Mouse (Mus musculus): ENCODE data around the gene Nr1h4. TPM values are rescaled to one million over a fixed set of nuclear protein-coding genes. Genes with fewer than 3 reads are reported as not detected.

Nr1h4 gene
- polyA plus RNA-seq, 1 experiment from 2014 or later = not detected

GRCm38 (mm10) chr10:89453794-89454193 lies 79.6 kb downstream of the Nr1h4 start:
- Histone ChIP-seq H3K36me3 (ENCODE audit: control insufficient read depth, insufficient read depth, low read length) (no peaks in the 10 kb centered on the region), H3K4me1 (ENCODE audit: control insufficient read depth, insufficient read depth, low read length) (no peaks in the 10 kb centered on the region; the same call in 1 of the 2 replicates), H3K4me2 (ENCODE audit: low read length) (no peak overlapping the region), H3K9me3 (replicated peaks; ENCODE audit: control insufficient read depth, low read length, poor library complexity, severe bottlenecking) (no peaks in the 10 kb centered on the region), H3K4me3 (ENCODE audit: low read depth, low read length) (no peak overlapping the region), H3K27me3 (ENCODE audit: control insufficient read depth, insufficient read depth, low read depth, low read length) (no peaks in the 10 kb centered on the region; the same call in 1 of the 2 replicates), H3K27ac (ENCODE audit: low read length) (no peak overlapping the region), H3K9ac (ENCODE audit: low read depth, low read length) (no peak overlapping the region)
- ATAC-seq = no peak
- WGBS = 88% methylated on average over 3 of the region's 3 CpGs

GRCm38 (mm10) chr10:89453068-89453641 lies 80.2 kb downstream of the Nr1h4 start:
- 83% methylated on average over 15 of the region's 15 CpGs for WGBS
- Histone ChIP-seq H3K9ac (ENCODE audit: low read depth, low read length) (no peak overlapping the region), H3K27me3 (ENCODE audit: control insufficient read depth, insufficient read depth, low read depth, low read length) (no peaks in the 10 kb centered on the region), H3K27ac (ENCODE audit: low read length) (no peak overlapping the region), H3K4me2 (ENCODE audit: low read length) (no peak overlapping the region), H3K4me3 (ENCODE audit: low read depth, low read length) (no peak overlapping the region), H3K36me3 (ENCODE audit: control insufficient read depth, insufficient read depth, low read length) (no peaks in the 10 kb centered on the region), H3K9me3 (replicated peaks; ENCODE audit: control insufficient read depth, low read length, poor library complexity, severe bottlenecking) (no peaks in the 10 kb centered on the region), H3K4me1 (ENCODE audit: control insufficient read depth, insufficient read depth, low read length) (no peaks in the 10 kb centered on the region; the same call in 1 of the 2 replicates)
- ATAC-seq = no peak

GRCm38 (mm10) chr10:89450411-89450810 lies 83.0 kb downstream of the Nr1h4 start:
- no peaks in the 10 kb centered on the region for H3K36me3 ChIP-seq (ENCODE audit: control insufficient read depth, insufficient read depth, low read length)
- H3K9ac ChIP-seq (ENCODE audit: low read depth, low read length) = no peak overlapping the region
- no peaks in the 10 kb centered on the region for H3K27me3 ChIP-seq (ENCODE audit: control insufficient read depth, insufficient read depth, low read depth, low read length)
- no peak for ATAC-seq
- no peaks in the 10 kb centered on the region for H3K9me3 ChIP-seq (replicated peaks; ENCODE audit: control insufficient read depth, low read length, poor library complexity, severe bottlenecking)
- no peak overlapping the region for H3K4me3 ChIP-seq (ENCODE audit: low read depth, low read length)
- H3K27ac ChIP-seq (ENCODE audit: low read length) = no peak overlapping the region
- H3K4me2 ChIP-seq (ENCODE audit: low read length) = no peak overlapping the region
- H3K4me1 ChIP-seq (ENCODE audit: control insufficient read depth, insufficient read depth, low read length) = no peaks in the 10 kb centered on the region; the same call in 1 of the 2 replicates
- WGBS = 77% methylated on average over 10 of the region's 10 CpGs

GRCm38 (mm10) chr10:89444381-89444780 lies 89.0 kb downstream of the Nr1h4 start:
- Histone ChIP-seq H3K4me3 (ENCODE audit: low read depth, low read length) (peak overlapping the region; percentile 72), H3K4me2 (ENCODE audit: low read length) (peak overlapping the region; percentile 99), H3K27ac (ENCODE audit: low read length) (no peak overlapping the region), H3K9ac (ENCODE audit: low read depth, low read length) (no peak overlapping the region), H3K9me3 (replicated peaks; ENCODE audit: control insufficient read depth, low read length, poor library complexity, severe bottlenecking) (no peaks in the 10 kb centered on the region), H3K27me3 (ENCODE audit: control insufficient read depth, insufficient read depth, low read depth, low read length) (peaks cover 9% of the 10 kb centered on the region), H3K4me1 (ENCODE audit: control insufficient read depth, insufficient read depth, low read length) (peaks cover 8% of the 10 kb centered on the region), H3K36me3 (ENCODE audit: control insufficient read depth, insufficient read depth, low read length) (no peaks in the 10 kb centered on the region)
- 27% methylated on average over 3 of the region's 3 CpGs for WGBS
- no peak for ATAC-seq

GRCm38 (mm10) chr10:89443623-89444151 lies 89.7 kb downstream of the Nr1h4 start, which contains the start of gene Gas2l3:
Gas2l3 (minus strand) TSS chr10:89443967.
- Histone ChIP-seq H3K9ac (ENCODE audit: low read depth, low read length) (peak within 1 kb of the TSS; percentile 67), H3K36me3 (ENCODE audit: control insufficient read depth, insufficient read depth, low read length) (no peaks in the 10 kb centered on the region), H3K9me3 (replicated peaks; ENCODE audit: control insufficient read depth, low read length, poor library complexity, severe bottlenecking) (no peaks in the 10 kb centered on the region), H3K27ac (ENCODE audit: low read length) (0 out of 2 replicates have a peak within 1 kb of the TSS, but pooled peaks have one; percentile 24), H3K27me3 (ENCODE audit: control insufficient read depth, insufficient read depth, low read depth, low read length) (peaks cover 12% of the 10 kb centered on the region), H3K4me3 (ENCODE audit: low read depth, low read length) (peak within 1 kb of the TSS; percentile 72), H3K4me1 (ENCODE audit: control insufficient read depth, insufficient read depth, low read length) (peaks cover 8% of the 10 kb centered on the region), H3K4me2 (ENCODE audit: low read length) (peak within 1 kb of the TSS; percentile 99)
- peak; percentile 98 for ATAC-seq
- WGBS = under 1% methylated on average over 39 of the region's 39 CpGs

GRCm38 (mm10) chr10:89443115-89443622 lies 90.2 kb downstream of the Nr1h4 start:
- ATAC-seq = peak; percentile 54
- peak overlapping the region; percentile 67 for H3K9ac ChIP-seq (ENCODE audit: low read depth, low read length)
- H3K4me2 ChIP-seq (ENCODE audit: low read length) = peak overlapping the region; percentile 99
- 0 out of 2 replicates have a peak overlapping the region, but pooled peaks have one; percentile 24 for H3K27ac ChIP-seq (ENCODE audit: low read length)
- H3K4me1 ChIP-seq (ENCODE audit: control insufficient read depth, insufficient read depth, low read length) = peaks cover 8% of the 10 kb centered on the region
- no peaks in the 10 kb centered on the region for H3K9me3 ChIP-seq (replicated peaks; ENCODE audit: control insufficient read depth, low read length, poor library complexity, severe bottlenecking)
- whole genome bisulfite sequencing = 1% methylated on average over 17 of the region's 17 CpGs
- H3K4me3 ChIP-seq (ENCODE audit: low read depth, low read length) = peak overlapping the region; percentile 72
- no peaks in the 10 kb centered on the region for H3K36me3 ChIP-seq (ENCODE audit: control insufficient read depth, insufficient read depth, low read length)
- peaks cover 12% of the 10 kb centered on the region for H3K27me3 ChIP-seq (ENCODE audit: control insufficient read depth, insufficient read depth, low read depth, low read length)

GRCm38 (mm10) chr10:89442640-89443039 lies 90.7 kb downstream of the Nr1h4 start:
- H3K4me1 ChIP-seq (ENCODE audit: control insufficient read depth, insufficient read depth, low read length) = peaks cover 8% of the 10 kb centered on the region
- 19% methylated on average over 4 of the region's 4 CpGs for WGBS
- ATAC-seq = no peak
- peaks cover 12% of the 10 kb centered on the region for H3K27me3 ChIP-seq (ENCODE audit: control insufficient read depth, insufficient read depth, low read depth, low read length)
- no peaks in the 10 kb centered on the region for H3K36me3 ChIP-seq (ENCODE audit: control insufficient read depth, insufficient read depth, low read length)
- peak overlapping the region; percentile 99 for H3K4me2 ChIP-seq (ENCODE audit: low read length)
- no peak overlapping the region for H3K27ac ChIP-seq (ENCODE audit: low read length)
- H3K4me3 ChIP-seq (ENCODE audit: low read depth, low read length) = peak overlapping the region; percentile 72
- peak overlapping the region; percentile 67; the same call in 1 of the 2 replicates for H3K9ac ChIP-seq (ENCODE audit: low read depth, low read length)
- no peaks in the 10 kb centered on the region for H3K9me3 ChIP-seq (replicated peaks; ENCODE audit: control insufficient read depth, low read length, poor library complexity, severe bottlenecking)

GRCm38 (mm10) chr10:89441961-89442360 lies 91.4 kb downstream of the Nr1h4 start:
- H3K9me3 ChIP-seq (replicated peaks; ENCODE audit: control insufficient read depth, low read length, poor library complexity, severe bottlenecking) = no peaks in the 10 kb centered on the region
- H3K36me3 ChIP-seq (ENCODE audit: control insufficient read depth, insufficient read depth, low read length) = no peaks in the 10 kb centered on the region
- ATAC-seq = no peak
- no peak overlapping the region for H3K4me2 ChIP-seq (ENCODE audit: low read length)
- 100% methylated on average over 3 of the region's 3 CpGs for WGBS
- no peak overlapping the region for H3K4me3 ChIP-seq (ENCODE audit: low read depth, low read length)
- no peak overlapping the region for H3K9ac ChIP-seq (ENCODE audit: low read depth, low read length)
- peaks cover 8% of the 10 kb centered on the region for H3K4me1 ChIP-seq (ENCODE audit: control insufficient read depth, insufficient read depth, low read length)
- peaks cover 14% of the 10 kb centered on the region for H3K27me3 ChIP-seq (ENCODE audit: control insufficient read depth, insufficient read depth, low read depth, low read length)
- no peak overlapping the region for H3K27ac ChIP-seq (ENCODE audit: low read length)

- H3K9me3 ChIP-seq (replicated peaks; ENCODE audit: control insufficient read depth, low read length, poor library complexity, severe bottlenecking) = no peaks in the 10 kb centered on the region
- no peak overlapping the region for H3K4me2 ChIP-seq (ENCODE audit: low read length)
- H3K9ac ChIP-seq (ENCODE audit: low read depth, low read length) = no peak overlapping the region
- H3K36me3 ChIP-seq (ENCODE audit: control insufficient read depth, insufficient read depth, low read length) = no peaks in the 10 kb centered on the region
- no peak overlapping the region for H3K27ac ChIP-seq (ENCODE audit: low read length)
- peaks cover 14% of the 10 kb centered on the region for H3K27me3 ChIP-seq (ENCODE audit: control insufficient read depth, insufficient read depth, low read depth, low read length)
- H3K4me3 ChIP-seq (ENCODE audit: low read depth, low read length) = no peak overlapping the region
- H3K4me1 ChIP-seq (ENCODE audit: control insufficient read depth, insufficient read depth, low read length) = peaks cover 13% of the 10 kb centered on the region
- WGBS = 88% methylated on average over 7 of the region's 7 CpGs
- no peak for ATAC-seq
Measured at GRCm38 (mm10) chr10:89439380-89439779, 94.0 kb downstream of the Nr1h4 start.

Measured in midbrain, embryonic 16.5 days (tissue).